Mouse (Mus musculus): ENCODE measurements around the gene Slc46a1.

The Slc46a1 gene

DNA sequence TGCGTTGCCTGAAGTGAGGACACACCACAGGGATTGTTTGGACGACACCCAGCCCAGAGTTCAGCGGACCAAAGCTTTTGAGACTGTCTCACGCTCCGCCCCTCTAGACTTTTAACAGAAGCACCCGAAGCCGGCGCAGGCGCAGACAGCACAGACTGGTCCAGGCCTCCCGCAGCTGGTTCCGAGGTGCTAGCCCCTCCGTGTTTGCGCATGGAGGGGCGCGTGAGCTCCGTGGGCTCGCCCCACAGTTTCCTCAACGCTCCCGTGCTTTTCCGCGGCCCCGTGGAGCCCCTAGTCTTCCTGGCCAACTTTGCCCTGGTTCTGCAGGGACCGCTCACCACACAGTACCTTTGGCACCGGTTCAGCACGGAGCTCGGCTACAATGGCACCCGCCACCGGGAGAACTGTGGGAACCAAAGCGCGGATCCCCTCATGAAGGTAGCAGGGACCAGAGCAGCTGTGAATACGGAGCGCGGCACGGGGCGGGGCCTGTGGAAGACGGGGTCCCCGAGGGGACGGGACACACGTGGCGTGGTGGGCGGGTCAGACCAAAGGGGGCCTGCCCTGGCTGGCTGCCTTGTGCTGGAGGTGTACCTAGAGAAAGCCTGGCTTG lies at the start of gene Slc46a1:
Gene Slc46a1 (plus strand): TSS at position 130 of the 613 bp plus-strand sequence.
- DNase-seq (ENCODE audit: low spot score in 2 of 2): peak; percentile 72 to 73

DNA sequence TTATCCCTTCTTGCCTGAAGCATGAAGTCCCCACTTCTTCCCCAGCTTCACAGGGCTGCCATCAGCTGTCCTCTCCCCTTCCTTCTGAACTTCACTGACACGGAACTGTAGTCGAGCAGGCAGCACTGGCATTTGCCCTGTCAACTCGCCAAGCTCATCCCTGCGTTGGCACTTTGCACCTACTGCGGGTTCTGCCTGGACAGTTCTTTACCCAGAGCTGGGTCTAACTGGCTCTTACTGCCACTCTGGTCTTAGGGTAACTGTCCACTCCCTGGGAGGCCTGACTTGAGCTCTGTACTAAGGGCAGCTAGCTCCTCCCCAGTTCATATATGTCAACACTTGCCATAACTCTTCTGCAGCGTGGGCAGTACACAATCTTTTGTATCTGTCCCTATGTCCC lies 48.6 kb upstream of the Slc46a1 start:
- no peak for DNase-seq (ENCODE audit: low spot score in 2 of 2)

DNA sequence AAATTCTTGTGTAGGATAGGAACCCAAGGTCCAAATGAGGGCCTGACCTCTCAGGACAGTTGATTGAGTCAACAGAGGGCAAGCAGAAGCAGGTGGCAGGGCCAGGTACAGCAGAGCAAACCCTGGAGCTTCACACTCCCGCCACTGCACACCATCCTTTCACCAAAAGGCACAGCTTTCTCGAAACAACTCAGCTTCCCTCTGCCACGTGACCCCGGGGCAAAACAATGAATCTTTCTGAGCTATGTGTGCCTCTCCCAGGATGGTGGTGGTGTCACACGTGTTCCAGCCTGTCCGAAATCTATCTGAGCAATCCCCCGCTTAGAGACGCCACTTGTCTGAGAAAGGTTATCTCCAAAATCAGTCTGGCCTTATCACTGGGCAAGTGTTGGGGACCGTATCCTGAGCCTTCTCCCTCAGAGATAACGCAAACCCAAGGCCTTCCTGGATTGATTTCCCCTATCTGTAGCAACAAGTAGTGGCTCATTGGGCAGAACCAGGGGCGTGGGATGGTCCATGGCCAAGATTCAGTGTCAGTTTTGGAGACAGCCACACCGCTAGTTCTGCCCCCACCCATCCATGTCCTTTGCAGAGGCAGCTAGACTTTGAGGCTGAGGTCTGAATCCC lies 45.1 kb upstream of the Slc46a1 start:
- no peak for DNase-seq (ENCODE audit: low spot score in 2 of 2)

DNA sequence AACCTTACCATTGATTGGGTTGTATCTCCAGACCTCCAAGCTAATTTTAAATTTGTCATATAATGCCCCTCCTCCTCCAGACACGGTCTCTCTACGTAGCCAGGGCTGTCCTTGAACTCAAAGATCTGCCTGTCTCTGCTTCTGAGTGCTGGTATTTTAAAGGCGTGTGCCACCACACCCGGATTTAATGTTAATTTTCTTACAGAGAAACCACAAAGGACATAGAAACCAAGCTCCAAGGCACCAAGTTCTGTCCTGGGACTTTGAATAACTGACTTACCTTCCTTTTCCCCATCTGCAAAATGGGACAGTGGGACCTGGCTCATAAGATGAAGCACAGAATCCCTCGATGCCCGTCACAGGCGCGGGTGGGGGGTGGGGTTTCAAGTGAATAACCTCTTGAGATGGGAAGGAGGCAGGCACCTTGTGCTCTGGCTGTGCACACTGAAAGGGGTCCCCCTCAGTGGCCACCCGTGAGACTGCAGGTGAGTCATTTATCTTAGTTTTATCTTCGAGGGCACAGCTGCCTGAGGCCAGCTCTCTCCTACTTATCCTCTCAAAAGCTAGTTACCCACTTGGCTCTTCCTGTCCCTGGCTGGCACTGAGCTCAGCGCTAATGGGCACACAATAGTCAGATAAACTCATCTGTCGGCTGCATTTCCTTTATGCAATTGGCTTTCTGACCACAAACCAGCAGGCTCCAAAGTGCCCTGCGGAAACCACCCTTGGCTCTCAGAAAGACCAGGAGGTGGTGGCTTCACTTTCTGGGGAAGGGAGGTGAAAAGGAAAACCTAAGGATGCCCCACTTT lies 44.1 kb upstream of the Slc46a1 start:
- no peak for DNase-seq (ENCODE audit: low spot score in 2 of 2)

DNA sequence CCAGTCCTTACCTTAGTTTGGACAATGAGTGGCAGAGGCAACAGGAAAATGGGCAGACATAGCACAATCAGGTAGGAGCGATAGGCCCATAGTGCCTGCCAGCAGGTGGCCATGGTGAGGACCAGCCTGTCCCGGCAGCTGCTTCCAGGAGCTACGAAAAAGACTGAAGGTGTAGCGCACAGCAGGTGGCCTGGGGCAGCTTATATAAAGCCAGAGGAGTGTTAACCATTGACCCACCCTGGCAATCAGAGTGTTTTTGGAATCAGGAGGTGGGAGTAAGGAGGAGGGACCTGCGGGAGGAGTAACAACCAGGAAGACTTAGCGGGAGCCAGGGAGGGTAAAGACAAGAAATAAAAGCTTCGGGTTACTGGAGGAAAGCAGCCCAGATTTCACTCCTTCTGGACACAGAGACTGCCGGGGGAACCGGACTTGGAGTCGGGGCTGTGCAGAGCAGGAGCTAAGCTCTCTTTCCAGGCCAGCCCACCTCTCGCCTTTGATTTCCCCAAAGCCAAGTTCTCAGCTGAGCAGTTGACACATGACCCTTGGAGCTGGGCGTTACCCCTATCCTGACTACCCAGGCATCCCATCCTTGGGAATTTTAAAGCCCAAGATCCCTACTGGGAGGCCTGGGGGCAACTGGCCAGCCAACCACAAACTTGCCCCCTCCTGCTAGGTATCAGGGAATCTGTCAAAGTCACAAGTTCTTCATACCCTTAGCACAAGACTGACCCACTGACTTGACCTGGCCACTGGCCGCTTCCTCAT lies 43.3 kb upstream of the Slc46a1 start, which contains the start of gene Slc13a2:
Gene Slc13a2 (minus strand): TSS at position 163 of the 765 bp plus-strand sequence.
- no peak for DNase-seq (ENCODE audit: low spot score in 2 of 2)

DNA sequence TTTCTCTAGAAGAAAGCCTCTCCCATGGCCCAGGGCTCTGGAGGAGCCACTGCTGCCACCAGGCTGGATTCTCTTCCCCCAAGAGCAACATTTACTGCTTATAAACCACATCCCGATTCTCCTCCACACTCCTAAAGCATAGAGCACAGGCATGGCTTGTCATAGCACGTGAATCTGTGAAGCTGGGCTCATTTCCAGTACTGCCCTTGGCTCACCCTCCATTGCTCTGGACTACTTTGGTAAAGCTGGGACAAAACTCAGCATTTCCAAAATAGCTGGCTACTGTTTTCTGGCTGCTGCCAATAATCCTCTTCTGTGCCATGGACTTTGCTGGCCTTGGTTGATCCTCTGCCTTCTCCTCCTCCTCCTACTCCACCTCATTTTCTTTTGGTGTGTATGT lies 41.1 kb upstream of the Slc46a1 start:
- peak in 1 of 2 experiments; percentile 33 for DNase-seq (ENCODE audit: low spot score in 2 of 2)

DNA sequence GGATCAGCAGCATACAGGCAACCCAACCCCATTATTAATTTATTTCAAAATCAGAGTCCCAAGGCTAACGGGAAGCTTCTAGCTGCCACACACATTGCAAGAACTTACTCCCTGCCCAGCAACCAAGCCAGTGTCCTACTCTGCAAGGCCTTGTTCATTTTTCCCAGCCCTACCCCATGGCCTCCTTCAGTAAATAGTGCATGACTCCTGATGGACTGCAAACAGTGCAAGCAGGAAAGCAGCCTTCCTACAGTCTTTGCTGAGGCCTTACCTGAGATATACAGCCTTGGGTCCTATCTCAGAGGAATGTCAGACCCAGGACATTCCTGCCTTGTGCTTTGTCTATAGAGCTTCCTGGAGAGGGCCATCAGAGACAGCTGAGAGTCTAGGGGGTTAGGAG lies 39.9 kb upstream of the Slc46a1 start:
- no peak for DNase-seq (ENCODE audit: low spot score in 2 of 2)

DNA sequence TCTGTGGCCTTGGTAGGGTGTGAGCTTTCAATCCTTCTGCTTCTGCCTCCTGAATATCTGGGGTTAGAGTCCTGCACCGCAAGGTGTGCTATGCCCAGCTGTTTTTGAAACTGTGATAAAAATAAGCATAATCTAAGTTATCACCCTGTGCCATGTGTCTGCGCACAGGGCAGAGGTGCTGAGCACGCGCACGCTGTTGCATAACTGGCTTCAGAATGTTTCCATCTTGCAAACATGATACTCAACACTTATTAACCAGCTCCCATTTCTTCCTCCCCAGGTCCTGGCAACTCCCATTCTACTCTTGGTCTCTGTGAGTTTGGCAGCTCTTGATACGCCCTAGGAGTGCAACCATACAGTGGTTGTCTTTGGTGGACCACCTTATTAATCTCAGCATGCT lies 37.8 kb upstream of the Slc46a1 start:
- DNase-seq (ENCODE audit: low spot score in 2 of 2): no peak

DNA sequence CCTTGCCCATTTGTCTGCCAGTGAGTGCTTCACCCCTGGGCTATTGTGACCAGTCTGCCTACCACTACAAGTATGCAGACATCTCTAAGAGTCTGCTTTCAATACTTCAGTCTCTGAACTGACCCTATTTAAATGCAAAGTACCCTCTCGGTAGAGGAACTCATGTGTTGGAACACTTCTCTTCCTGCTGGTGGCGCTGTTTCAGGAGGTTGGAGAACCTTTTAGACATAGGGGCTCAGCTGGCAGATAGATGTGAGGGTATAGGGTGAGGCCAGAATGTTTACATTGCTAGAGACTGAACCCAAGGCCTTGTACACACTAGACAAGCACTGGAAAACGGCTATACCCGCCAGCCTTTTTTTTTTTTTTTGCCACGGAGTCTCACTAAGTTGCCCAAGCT lies 37.2 kb upstream of the Slc46a1 start:
- no peak for DNase-seq (ENCODE audit: low spot score in 2 of 2)

DNA sequence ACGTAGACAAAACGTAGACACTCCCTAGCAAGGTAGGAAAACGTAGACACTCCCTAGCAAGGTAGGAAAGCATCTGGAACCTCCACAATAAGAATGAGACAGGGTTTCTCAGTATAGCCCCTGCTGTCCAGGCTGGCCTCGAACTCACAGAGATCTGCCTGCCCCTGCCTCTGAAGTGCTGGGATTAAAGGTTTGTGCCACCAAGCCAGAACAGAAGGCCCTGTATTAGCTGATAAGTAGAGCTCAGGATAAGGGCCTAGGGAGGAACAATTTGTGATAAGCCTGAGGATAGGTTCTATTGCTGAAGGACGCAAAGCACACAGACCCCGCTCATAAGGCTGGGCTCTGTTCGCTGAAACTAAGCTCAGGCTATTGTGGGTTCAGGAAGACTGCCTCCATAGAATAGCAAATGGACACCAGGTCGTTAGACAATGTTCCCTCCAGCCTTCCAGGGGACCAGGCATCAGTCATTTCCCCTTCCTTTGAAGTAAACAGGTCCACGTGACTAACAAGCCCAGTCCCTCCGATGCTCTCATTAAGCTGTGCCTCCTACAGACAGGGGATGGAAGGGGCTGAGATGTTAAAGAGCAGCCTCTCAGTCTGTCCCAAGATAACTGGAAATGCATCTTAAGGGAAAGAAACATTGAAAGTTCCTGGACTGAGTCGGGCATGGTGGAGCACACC lies 35.2 kb upstream of the Slc46a1 start:
- no peak for DNase-seq (ENCODE audit: low spot score in 2 of 2)

DNA sequence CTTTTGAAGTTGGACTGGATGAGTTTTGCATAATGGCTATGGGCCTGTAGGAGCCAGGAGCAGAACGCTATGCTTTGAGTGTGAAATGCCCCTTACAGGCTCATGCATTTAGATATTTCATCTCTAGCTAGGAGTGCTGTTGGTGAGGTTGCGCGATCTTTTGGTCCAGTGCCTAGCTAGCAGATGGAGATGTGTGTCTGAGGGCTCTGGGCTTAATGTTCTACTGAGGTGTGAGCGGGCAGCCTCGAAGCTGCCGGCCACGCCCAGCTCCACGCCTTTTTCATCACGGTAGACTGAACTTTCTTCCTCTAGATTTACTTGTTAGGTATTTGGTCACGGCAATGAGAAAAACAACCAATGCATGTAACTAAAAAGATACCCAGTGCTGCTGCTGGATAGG lies 34.3 kb upstream of the Slc46a1 start:
- no peak for DNase-seq (ENCODE audit: low spot score in 2 of 2)

DNA sequence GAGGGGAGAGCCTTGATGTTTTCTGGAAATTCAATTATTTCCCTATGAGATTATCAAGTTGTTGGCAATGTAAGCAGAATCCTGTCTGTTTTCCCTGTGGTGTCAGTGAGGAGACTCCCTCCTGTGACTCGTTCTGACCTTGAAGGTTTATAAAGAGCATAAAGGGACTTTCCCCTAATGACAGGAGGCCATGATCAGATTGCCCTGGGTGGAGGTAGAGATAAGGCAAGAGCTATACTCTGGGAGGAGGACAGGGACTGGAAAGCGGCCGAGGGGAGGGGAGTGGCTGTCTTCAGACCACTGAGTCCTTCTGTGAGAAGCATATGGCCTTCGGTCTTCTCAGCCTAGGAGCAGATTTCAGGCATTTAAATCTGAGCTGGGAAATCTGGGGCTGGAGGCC lies 31.4 kb upstream of the Slc46a1 start:
- no peak for DNase-seq (ENCODE audit: low spot score in 2 of 2)

DNA sequence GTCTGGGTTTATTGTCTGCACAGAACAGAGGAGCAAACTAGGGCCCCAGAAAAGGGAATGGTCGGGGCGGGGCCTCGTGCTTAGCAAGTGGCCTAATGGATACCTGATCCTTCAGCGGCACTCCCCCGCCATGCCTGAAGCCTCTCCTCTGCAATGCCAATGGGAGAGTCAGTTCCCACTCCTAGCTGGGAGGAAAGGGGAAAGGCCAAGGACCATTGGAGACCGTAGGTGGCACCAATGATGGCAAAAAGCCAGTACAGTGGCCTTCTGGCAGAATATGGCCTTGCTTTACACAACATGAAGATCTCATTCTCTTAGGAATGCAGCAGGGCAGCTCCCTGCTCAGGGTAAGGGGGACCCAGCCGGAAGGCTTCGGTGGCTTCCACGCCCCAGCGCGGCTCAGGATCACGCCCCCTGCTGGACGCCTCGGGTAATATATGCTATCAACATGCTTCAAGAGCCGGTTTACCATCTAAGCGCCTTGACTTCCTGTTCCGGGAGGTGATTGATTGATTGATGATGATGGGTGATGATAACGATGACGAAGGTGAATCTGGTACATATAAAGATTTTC lies 29.6 kb upstream of the Slc46a1 start:
- DNase-seq (ENCODE audit: low spot score in 2 of 2): no peak

DNA sequence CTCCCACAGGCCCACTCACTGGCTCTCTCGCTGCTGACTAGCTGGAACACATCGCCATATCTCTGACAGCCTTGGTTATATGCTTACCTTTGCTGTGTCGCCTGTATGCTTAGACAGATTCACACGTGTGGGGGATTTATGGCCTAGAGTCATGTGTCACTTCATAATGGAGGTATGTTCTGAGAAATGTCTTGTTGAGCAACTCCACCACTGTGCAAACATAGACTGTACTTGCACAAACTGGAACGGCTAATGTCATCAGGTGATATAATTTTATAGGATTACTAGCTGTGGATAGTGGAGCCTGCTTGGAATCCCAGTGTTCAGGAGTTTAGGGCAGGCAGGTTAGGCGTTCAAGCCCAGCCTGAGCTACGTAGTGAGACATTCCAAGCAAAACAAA lies 28.3 kb upstream of the Slc46a1 start:
- DNase-seq (ENCODE audit: low spot score in 2 of 2): no peak

DNA sequence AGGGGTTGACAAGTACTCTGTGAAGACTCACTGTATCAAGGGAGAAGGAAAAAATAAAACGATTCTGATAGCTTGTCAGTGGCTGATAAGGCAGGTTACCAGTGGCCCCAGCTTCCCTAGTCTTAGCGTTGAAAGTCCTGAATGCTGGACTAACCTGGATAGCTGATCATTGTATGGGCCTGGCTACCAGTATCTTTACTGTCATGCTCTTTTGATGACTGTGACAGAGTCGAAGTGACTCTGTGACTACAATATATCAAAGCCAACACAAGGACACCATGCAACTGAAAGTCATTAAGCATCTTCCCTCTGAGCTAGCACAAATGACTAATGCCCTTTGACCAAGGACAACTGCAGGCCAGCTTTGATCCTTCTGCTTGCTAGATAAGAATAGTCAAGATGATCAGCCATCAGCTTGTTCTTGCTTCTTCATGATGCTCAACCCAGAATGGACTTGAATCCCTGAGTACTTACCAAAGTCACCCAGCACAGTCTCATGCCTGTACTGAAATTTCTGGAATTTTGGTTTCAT lies 27.0 kb upstream of the Slc46a1 start:
- no peak for DNase-seq (ENCODE audit: low spot score in 2 of 2)

DNA sequence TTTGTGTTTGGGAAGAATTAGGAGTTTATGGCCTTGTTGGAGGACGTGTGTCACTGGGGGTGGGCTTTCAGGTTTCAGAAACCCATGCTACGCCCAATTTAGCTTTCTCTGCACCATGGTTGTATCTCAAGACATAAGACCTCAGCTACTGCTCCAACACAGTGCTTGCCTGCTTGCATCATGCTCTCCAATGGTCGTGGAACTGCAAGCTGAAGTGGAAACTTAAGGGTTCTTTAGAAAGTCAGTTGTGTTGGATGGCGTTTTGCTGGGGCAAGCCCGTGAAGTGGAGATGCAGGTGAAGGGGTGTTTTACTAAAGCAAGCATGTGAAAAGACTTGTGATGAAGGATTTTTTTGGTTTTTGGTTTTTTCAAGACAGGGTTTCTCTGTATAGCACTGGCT lies 22.4 kb upstream of the Slc46a1 start:
- no peak for DNase-seq (ENCODE audit: low spot score in 2 of 2)

DNA sequence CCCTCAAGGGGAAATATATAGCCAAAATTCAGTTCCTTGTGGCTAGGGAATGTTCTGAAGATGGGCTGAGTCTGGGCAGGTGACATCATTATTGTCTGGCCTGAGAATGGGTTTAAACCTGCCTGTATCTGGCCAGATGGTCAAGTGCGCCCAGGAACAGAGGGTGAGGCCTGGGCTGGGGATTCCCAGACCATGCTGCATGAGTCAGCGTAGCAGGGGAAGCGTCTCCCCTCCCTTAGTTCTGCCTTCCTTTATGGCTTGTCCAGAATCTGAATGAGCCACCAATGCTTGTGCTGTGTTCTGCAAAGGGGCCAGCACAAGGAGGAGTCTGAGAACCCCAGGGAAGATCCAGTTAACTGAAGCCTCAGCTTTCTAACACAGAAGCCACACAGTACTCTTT lies 18.3 kb upstream of the Slc46a1 start:
- DNase-seq (ENCODE audit: low spot score in 2 of 2): no peak

DNA sequence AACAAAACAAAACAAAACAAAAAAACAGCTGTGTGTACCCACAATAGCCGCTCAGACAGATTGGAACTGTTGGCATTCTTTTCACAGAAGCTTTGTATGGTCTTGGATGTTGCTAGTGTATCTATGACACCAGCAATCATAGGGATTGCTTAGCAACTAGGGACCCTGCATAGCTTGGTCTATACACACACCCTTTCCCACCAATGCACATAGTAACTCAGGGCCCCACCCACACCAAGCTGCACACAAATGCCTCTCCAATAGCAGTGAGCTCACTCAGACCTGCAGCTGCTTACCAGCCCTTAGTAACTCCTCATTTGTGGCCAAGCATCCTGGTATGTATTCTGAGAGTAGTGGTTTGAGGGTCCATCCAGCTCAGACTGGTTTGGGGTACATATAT lies 17.3 kb upstream of the Slc46a1 start:
- no peak for DNase-seq (ENCODE audit: low spot score in 2 of 2)

DNA sequence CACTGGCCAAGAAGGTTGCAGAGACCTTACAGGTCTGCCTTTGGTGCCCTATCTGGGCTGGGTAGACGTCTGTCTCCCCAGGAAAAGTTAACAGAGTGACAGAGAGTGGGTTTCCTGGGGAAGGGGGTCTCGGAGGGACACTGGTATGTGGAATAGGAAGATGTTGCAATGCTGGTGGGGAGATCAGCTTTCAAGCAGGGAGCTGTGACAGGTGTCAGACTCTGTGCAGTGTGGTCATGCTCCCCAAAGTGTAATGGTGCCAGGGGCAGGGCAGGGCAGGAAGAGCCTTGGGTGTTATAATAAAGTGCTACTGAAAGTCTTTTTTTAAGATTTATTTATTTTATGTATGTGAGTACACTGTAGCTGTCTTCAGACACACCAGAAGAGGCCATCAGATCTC lies 15.2 kb upstream of the Slc46a1 start:
- DNase-seq (ENCODE audit: low spot score in 2 of 2): no peak

DNA sequence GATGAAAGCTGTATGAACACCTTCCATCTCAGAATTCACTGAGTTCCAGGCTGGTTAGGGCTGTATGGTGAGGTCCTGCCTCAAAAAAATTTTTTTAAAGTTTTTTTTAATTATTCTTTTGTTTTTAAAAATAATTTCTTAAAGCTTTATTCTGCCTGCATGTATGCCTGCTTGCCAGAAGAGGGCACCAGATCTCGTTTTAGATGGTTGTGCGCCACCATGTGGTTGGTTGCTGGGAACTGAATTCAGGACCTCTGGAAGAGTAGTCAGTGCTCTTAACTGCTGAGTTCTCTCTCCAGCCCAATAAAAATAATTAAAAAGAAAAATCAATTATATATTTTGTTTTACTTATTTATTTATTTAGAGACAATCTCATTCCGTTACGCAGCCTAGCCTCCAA lies 11.8 kb upstream of the Slc46a1 start:
- peak; percentile 41 to 68 for DNase-seq (ENCODE audit: low spot score in 2 of 2)

DNA sequence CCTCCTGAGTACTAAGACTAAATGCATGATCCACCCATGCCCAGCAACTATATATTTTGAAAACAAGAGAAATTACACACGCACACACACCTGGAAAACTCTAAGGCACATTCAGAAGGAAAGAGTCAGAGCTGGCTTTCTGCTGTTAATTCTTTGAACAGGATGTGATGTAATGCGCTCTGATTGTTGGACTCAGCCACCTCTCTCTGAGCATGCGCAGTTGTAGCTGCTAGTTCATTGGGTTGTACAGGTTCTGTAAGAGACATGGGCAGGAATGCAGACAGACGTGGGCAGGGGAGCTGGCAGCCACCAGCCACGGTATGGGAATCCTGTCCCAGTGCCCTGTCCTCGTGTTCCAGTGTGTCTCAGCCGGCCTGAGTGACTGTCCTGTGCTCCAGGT lies 11.2 kb upstream of the Slc46a1 start:
- no peak for DNase-seq (ENCODE audit: low spot score in 2 of 2)
